Mouse (Mus musculus) urinary bladder, adult 18-20 months (tissue): ENCODE results near the gene Tmx2.

ENCODE experiments used
- DNase-seq, 2 experiments: peaks; one replicate each; pipeline ENCODE4 v3.0.0; 2022; ENCODE audit warnings: low spot score in 2 of 2, mixed read lengths in 2 of 2

Gene Tmx2

GRCm38 (mm10) chr2:84638428-84639220 is 40.3 kb downstream of the Tmx2 start:
- DNase-seq = no peak

GRCm38 (mm10) chr2:84637452-84638165 is 41.3 kb downstream of the Tmx2 start:
- no peak for DNase-seq

GRCm38 (mm10) chr2:84636231-84636741 is 42.7 kb downstream of the Tmx2 start:
- peak in 1 of 2 experiments; percentile 38 for DNase-seq

- peak; percentile 67 to 71 for DNase-seq
Measured at GRCm38 (mm10) chr2:84635611-84636010, 43.3 kb downstream of the Tmx2 start.

- DNase-seq = no peak
Measured at GRCm38 (mm10) chr2:84634934-84635482, 43.9 kb downstream of the Tmx2 start.

- DNase-seq = no peak
Measured at GRCm38 (mm10) chr2:84634006-84634405, 44.9 kb downstream of the Tmx2 start.

- DNase-seq = peak in 1 of 2 experiments; percentile 52
Measured at GRCm38 (mm10) chr2:84632999-84633398, 45.9 kb downstream of the Tmx2 start.

GRCm38 (mm10) chr2:84632001-84632400 is 46.9 kb downstream of the Tmx2 start:
- DNase-seq = no peak

- no peak for DNase-seq
Measured at GRCm38 (mm10) chr2:84627036-84627435, 51.9 kb downstream of the Tmx2 start.

- DNase-seq = peak in 1 of 2 experiments; percentile 34
Measured at GRCm38 (mm10) chr2:84626366-84626975, 52.5 kb downstream of the Tmx2 start.

GRCm38 (mm10) chr2:84624201-84624600 is 54.7 kb downstream of the Tmx2 start:
- no peak for DNase-seq

GRCm38 (mm10) chr2:84623428-84624119 is 55.4 kb downstream of the Tmx2 start:
- no peak for DNase-seq

GRCm38 (mm10) chr2:84622668-84623067 is 56.3 kb downstream of the Tmx2 start:
- DNase-seq = no peak
